Mouse (Mus musculus): ENCODE results near the gene Irgc1.
A peak's percentile ranks its signal among the peaks of the same experiment; 100 is the strongest.

DNA sequence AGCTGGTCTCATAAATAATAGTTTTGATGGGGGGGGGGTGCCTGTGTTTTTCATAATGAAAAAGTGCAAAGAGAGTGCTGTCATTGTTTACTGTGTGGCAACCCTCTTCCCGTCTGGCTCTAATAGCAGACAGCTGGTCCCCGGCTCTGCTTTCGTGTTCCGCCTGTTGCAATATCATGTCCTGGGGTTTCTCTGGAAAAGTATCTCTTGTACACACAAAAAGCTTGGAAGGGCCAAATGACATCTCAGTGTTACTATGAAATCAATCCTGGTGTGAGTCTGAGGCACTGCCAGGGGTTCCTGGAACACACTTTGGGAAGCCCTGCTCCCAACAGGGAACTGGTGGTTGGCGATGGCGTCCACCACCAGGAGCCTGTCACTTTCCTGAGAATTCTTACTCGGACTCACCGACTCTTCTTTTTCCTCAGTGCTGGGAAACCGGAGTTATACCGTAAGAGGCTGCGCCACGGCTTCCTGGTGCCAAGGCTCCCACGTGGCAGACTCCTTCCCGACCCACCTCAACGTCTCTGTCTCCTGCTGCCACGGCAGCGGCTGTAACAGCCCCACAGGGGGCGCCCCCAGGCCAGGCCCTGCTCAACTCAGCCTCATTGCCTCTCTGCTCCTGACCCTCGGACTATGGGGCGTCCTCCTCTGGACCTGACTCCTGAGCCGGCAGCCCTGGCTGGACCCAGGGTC lies 22.9 kb upstream of the Irgc1 start:
- TF ChIP-seq CTCF (IDR thresholded peaks at IDR 0.05) (peak; percentile 46), EP300 (IDR thresholded peaks at IDR 0.05; ENCODE audit: insufficient read depth, low read depth, low read length) (no peak)
